Mouse (Mus musculus): ENCODE results near the gene Aox3.

DNA sequence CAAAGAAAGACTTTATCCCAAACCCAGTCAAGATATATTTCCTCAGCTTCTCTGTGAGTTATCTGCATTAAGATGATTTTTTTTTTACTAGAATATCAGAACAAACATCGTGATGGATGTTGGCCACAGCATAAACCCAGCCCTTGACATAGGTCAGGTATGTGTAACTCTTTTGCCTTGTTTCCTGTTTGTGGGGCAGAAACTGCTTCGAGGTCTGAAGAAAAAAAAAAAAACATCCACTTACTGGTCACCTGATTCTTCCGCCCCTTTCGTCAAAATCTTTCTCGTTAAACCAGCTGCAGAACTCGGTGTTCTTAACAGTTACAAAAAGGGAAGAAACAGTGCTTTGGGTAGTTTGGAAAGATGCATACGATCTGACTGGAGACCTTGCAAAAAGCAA lies 10.4 kb upstream of the Aox3 start:
- no peak for TF ChIP-seq CHD2 (IDR thresholded peaks at IDR 0.05; ENCODE audit: low read depth, low read length)
- TF ChIP-seq MAFK (IDR thresholded peaks at IDR 0.05; ENCODE audit: insufficient read depth, low read depth, low read length) = no peak
- no peak for TF ChIP-seq ZNF384 (IDR thresholded peaks at IDR 0.05; ENCODE audit: low read depth, low read length)
- no peak for TF ChIP-seq ZC3H11A (IDR thresholded peaks at IDR 0.05; ENCODE audit: borderline replicate concordance, low read depth, low read length)
- no peak for TF ChIP-seq HCFC1 (IDR thresholded peaks at IDR 0.05; ENCODE audit: borderline replicate concordance, insufficient read depth, low read length)

Data from ES-E14 (cell line).